Mouse (Mus musculus) heart, embryonic 10.5 days (tissue): ENCODE results near the gene Insl5. TPM values are rescaled to one million over a fixed set of nuclear protein-coding genes. Genes with fewer than 3 reads are reported as not detected.

ENCODE experiments used
- DNase-seq: peaks from one replicate; pipeline ENCODE4 v3.0.0-alpha.2; 2017; ENCODE audit warnings: low spot score
- H3K27ac ChIP-seq: fragments of 300-500 bp; sonication (generic); 2 replicates; pipeline ENCODE4 v1.5.1; 2016; ENCODE audit warnings: mild to moderate bottlenecking
- H3K27me3 ChIP-seq: fragments of 300-500 bp; sonication (generic); 2 replicates; pipeline ENCODE4 v1.6.1; 2016; ENCODE audit warnings: mild to moderate bottlenecking; ENCODE audit not compliant: poor library complexity, insufficient read depth, severe bottlenecking
- H3K36me3 ChIP-seq: fragments of 300-500 bp; sonication (generic); 2 replicates; pipeline ENCODE4 v1.6.1; 2016; ENCODE audit warnings: mild to moderate bottlenecking, moderate library complexity
- H3K4me1 ChIP-seq: fragments of 300-500 bp; sonication (generic); 2 replicates; pipeline ENCODE4 v1.6.1; 2016; ENCODE audit warnings: mild to moderate bottlenecking
- H3K4me3 ChIP-seq: fragments of 300-500 bp; sonication (generic); 2 replicates; pipeline ENCODE4 v1.5.1; 2016; ENCODE audit warnings: mild to moderate bottlenecking, moderate library complexity
- H3K9me3 ChIP-seq: fragments of 300-500 bp; sonication (generic); 2 replicates; pipeline ENCODE4 v1.6.1; 2016; ENCODE audit warnings: mild to moderate bottlenecking, moderate library complexity
- WGBS: fragments of 180-500 bp; shearing (Covaris S2); methylation state at CpG from one replicate; pipeline ENCODE4 v1.1.7; 2016; 5-methylcytosine and 5-hydroxymethylcytosine counted together
- polyA plus RNA-seq: library from polyadenylated mRNA; unstranded; fragments of >200 nt; fragmentation: Nextera tagmentation; extraction: Ambion mirVana; gene quantifications from 2 replicates; pipeline ENCODE4 v1.2.1, GENCODE M21; 2016

Insl5 gene
- polyA plus RNA-seq, 1 experiment from 2014 or later, result not detected

DNA sequence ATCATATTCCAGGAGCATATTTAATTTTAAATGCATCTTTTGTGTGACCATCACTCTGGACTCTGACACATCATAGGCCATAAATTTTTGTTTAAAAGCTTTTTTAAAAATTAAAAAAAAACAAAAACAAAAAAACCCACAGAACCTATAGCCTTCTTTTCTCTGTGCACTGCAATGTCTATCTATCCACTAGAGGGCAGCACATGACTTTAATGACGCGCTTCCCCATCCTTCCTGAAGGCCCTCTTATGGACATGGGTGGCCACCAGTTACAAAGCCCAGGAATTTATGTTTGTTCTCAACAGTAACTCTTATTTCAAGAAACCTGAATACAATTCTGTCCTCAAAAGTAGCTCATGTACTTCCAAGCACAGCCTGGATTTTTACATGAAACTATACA, 39.7 kb downstream of the Insl5 start:
- no peak overlapping the region for H3K4me3 ChIP-seq
- H3K27me3 ChIP-seq, result no peaks in the 10 kb centered on the region
- DNase-seq, result no peak
- no peaks in the 10 kb centered on the region for H3K36me3 ChIP-seq
- 6% methylated on average over 2 of the region's 2 CpGs for WGBS
- H3K4me1 ChIP-seq, result 0 out of 2 replicates have a peak, but pooled peaks cover 3% of the 10 kb centered on the region
- H3K9me3 ChIP-seq, result no peaks in the 10 kb centered on the region
- no peak overlapping the region for H3K27ac ChIP-seq

DNA sequence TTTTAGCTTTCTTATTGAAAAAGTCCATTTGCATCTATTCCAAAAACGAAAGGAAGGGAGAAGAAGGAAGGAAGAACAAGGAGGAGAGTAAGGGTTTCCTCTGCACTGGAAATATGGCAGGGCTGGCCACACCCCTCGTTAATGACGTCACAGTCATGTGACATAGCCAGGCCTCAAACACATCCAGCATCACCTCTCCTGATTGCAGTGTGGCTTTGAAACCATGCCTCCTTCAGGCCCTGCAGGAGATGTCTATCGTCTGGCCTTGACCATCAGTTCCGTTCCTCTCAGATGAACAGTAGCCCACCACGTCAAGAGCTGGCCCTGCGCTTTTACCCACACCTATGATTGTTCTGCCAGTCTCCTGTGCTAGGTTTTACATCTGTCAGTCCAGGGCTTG, 40.5 kb downstream of the Insl5 start:
- H3K9me3 ChIP-seq, result no peaks in the 10 kb centered on the region
- H3K27ac ChIP-seq, result no peak overlapping the region
- no peak overlapping the region for H3K4me3 ChIP-seq
- H3K4me1 ChIP-seq, result 0 out of 2 replicates have a peak, but pooled peaks cover 3% of the 10 kb centered on the region
- 74% methylated on average over 7 of the region's 7 CpGs for WGBS
- H3K36me3 ChIP-seq, result no peaks in the 10 kb centered on the region
- DNase-seq, result no peak
- no peaks in the 10 kb centered on the region for H3K27me3 ChIP-seq

DNA sequence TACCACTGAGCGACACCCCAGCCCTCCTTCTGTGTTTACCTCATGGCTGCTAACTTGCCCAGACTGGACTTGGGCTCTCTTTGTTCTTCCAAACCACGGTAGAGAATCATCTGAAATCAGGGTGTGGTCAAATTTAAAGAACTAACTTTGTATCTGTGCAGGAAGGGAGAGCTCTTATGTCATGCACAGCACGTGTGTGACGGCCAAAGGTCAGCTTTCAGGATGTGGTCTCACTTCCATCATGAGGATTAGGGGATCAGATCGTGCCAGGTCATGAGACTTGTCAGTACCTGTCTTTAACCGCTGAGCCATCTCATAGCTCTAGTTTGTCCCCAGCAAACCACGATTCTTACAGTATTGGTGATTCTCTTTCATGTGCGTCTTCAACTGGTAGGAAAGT, 44.9 kb downstream of the Insl5 start:
- no peak overlapping the region for H3K4me3 ChIP-seq
- 79% methylated on average over 8 of the region's 8 CpGs for WGBS
- DNase-seq, result no peak
- H3K36me3 ChIP-seq, result no peaks in the 10 kb centered on the region
- peaks cover 10% of the 10 kb centered on the region for H3K4me1 ChIP-seq
- H3K9me3 ChIP-seq, result no peaks in the 10 kb centered on the region
- no peak overlapping the region for H3K27ac ChIP-seq
- H3K27me3 ChIP-seq, result peaks cover 21% of the 10 kb centered on the region; the same call in 1 of the 2 replicates

DNA sequence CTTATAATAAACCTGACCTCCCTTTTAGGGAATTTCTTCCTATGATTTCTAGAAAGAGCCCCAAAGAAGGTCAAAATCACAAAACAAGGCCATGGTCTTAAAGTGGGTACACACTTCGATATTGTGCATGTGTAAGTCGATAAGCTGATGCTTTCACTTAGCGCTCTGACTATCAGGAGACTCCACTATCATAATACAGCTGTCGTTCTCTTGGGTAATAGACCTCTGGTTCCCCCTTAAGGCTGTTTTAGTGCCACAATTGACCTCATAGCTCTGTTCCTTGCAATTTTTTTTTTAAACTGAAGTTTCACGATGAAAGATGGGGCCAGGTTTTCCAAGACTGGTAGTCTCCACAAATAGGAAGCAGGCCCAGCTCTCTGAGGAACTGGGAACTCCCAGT, 47.3 kb downstream of the Insl5 start:
- peaks cover 10% of the 10 kb centered on the region for H3K4me1 ChIP-seq
- no peaks in the 10 kb centered on the region for H3K9me3 ChIP-seq
- 49% methylated on average over 5 of the region's 5 CpGs for WGBS
- no peaks in the 10 kb centered on the region for H3K36me3 ChIP-seq
- no peak for DNase-seq
- peak overlapping the region; percentile 60 for H3K4me3 ChIP-seq
- no peak overlapping the region for H3K27ac ChIP-seq
- H3K27me3 ChIP-seq, result peaks cover 22% of the 10 kb centered on the region; the same call in 1 of the 2 replicates

DNA sequence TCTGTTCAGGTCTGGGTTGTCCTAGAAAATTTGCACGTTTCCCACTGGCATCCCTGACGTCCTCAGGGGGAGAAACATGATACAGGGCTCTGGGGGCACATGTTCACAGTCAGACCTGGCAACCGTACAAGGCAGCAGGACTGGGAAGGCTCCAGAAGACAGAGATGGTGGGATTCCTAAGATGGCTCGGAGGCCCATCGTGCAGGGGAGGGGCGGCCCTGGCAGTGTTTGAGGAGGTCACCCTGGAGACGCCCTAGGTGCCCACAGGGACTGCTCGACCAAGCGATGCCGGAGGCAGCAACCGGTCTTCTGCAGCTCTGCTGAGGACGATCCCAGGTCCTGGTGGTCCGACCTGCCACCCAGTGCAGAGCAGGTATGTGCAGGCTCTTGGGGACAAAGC, 48.2 kb downstream of the Insl5 start, which contains the start of gene Tctex1d1:
TSS of gene Tctex1d1 (plus strand) at position 167 of the 400 bp plus-strand sequence.
- Histone ChIP-seq H3K27ac (peak within 1 kb of the TSS; percentile 29; the same call in 1 of the 2 replicates), H3K36me3 (no peaks in the 10 kb centered on the region), H3K4me3 (peak within 1 kb of the TSS; percentile 60), H3K4me1 (peaks cover 10% of the 10 kb centered on the region), H3K9me3 (no peaks in the 10 kb centered on the region), H3K27me3 (peaks cover 22% of the 10 kb centered on the region; the same call in 1 of the 2 replicates)
- 2% methylated on average over 13 of the region's 13 CpGs for WGBS
- no peak for DNase-seq

DNA sequence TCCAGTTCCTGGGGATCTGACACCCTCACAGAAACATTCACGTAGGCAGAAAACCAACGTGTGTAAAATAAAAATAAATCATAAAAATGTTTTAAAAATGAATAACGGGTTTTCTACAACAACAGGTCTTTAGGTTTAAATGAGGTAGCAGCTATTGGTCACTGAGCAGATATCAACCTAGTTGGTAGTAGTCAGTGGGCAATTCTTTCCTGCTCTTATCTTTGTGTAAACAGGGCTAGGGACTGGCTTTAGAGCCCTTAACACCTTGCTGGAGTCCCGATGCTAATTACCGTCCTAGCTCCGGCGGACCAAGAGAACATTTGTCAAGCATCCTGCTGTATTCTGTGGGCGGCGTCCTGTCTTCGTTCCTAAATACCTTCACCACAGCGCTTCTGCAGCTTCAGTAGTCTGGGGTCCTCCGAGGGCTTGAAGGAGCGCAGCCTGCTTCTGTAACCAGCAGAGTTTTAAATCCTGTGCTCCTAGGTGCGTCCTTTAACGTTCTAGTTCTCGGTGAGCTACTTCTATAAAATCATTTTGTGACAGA, 48.8 kb downstream of the Insl5 start:
- Histone ChIP-seq H3K36me3 (no peaks in the 10 kb centered on the region), H3K27ac (no peak overlapping the region), H3K27me3 (peaks cover 22% of the 10 kb centered on the region; the same call in 1 of the 2 replicates), H3K4me1 (peaks cover 10% of the 10 kb centered on the region), H3K9me3 (no peaks in the 10 kb centered on the region), H3K4me3 (peak overlapping the region; percentile 60)
- 7% methylated on average over 16 of the region's 16 CpGs for WGBS
- DNase-seq, result no peak

DNA sequence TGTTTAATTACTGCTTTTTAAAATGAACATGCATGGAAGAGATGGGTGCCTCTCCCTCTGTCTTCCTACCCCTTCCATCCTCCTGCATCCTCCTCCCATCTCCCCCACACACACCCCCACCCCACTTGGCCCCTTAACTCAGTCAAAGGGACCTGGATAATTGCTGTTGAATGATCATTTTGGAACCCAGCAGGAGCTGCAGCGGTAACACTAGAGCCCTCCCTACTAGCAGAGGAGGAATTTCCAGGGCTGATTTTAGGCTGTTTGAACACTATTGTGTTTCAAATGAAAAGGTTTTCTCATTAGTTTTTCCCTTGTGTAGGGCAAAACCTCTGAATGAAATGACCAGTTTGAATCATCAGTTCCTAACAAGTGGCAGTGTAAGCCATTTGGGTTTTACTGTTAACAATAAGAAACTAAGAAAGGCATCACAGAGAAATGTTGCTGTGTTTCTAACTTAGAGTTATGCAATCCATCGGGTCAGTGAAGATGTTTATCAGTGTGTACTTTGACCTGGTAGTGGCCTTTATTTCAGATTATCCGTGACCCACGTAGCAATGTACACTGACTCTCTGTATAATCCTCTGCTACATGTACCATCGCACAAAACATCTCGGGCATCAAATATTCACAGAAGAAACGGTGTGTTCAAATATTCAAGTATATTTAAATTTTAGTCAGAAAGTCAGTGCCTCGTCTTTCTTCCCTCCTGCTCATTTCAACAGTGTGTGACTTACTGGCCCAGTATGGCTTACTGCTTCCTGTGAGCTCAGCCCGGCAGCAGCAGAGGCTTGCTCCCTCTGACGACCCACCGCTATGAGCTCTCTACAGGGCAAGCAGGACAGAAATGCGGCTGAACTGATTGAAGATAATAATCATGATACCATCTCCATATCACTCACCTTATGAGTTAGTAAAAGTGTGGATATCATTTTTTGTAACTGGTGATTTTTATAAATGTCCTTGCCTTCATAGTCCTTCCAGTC, 50.1 kb downstream of the Insl5 start:
- Histone ChIP-seq H3K9me3 (no peaks in the 10 kb centered on the region), H3K36me3 (no peaks in the 10 kb centered on the region), H3K4me1 (peaks cover 10% of the 10 kb centered on the region), H3K27ac (no peak overlapping the region), H3K27me3 (peaks cover 29% of the 10 kb centered on the region; the same call in 1 of the 2 replicates), H3K4me3 (no peak overlapping the region)
- 46% methylated on average over 12 of the region's 12 CpGs for WGBS
- no peak for DNase-seq

DNA sequence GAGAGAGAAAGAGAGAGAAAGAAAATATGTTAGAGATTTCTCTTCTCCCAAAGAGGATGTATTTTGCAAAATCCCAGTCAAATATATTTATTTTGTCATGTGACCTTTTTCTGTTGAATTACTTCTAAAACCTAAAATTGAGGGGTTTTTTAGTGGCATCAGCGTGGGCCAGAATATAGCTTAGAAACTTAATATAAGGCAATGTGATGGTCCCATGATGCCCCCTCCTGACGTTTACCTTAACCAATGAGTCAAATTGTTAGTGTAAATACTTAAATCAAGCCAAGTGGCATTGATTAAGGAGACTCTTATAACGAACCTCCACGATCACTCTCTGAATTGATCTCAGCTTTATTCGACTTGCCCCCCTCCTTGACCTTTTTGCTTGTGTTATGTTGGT, 52.5 kb downstream of the Insl5 start:
- Histone ChIP-seq H3K4me3 (no peak overlapping the region), H3K27ac (no peak overlapping the region), H3K36me3 (no peaks in the 10 kb centered on the region), H3K27me3 (peaks cover 24% of the 10 kb centered on the region; the same call in 1 of the 2 replicates), H3K4me1 (peaks cover 10% of the 10 kb centered on the region), H3K9me3 (no peaks in the 10 kb centered on the region)
- 64% methylated on average over 5 of the region's 5 CpGs for WGBS
- DNase-seq, result no peak

DNA sequence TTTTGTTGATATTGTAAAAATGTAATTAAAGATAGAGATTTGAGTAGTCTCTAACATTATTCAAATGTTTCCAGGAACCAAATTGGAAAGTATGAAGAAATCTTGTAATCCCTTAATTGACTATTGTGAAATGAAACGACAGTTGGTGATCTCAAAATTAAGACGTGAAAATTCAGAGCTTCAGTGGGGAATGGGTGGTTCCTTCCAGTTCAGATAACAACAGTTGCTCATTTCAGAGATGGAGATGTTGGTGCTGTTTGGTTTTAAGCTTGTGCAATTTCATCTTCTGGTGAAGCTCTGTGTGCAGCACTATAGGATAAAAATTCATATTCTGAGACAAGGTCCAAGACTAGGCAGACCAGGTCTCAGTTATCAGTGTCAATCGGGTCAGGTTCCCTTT, 54.6 kb downstream of the Insl5 start:
- H3K27me3 ChIP-seq, result peaks cover 9% of the 10 kb centered on the region; the same call in 1 of the 2 replicates
- no peaks in the 10 kb centered on the region for H3K4me1 ChIP-seq
- H3K36me3 ChIP-seq, result no peaks in the 10 kb centered on the region
- no peak for DNase-seq
- no peak overlapping the region for H3K4me3 ChIP-seq
- 71% methylated on average over 3 of the region's 3 CpGs for WGBS
- no peak overlapping the region for H3K27ac ChIP-seq
- H3K9me3 ChIP-seq, result no peaks in the 10 kb centered on the region

DNA sequence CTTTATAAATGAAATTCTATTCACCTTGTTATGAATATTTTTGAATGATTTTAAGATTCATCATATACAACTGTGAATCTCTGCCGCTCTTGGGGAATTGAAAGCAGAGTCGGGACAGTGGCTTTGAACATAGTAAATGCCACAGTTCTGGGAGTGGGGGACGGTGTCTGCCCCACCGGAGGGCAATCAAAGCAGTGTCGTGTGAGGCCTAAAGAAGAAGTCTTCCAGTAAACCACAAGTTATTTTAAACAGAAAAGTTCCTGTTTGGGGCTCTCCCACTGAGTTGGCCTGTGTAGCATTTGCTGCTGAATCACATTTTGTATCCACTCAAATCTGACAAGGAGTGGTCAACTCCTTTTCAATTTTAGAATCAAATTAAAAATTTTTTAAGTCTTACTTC, 55.5 kb downstream of the Insl5 start:
- Histone ChIP-seq H3K4me1 (no peaks in the 10 kb centered on the region), H3K36me3 (no peaks in the 10 kb centered on the region), H3K9me3 (no peaks in the 10 kb centered on the region), H3K4me3 (no peak overlapping the region), H3K27ac (no peak overlapping the region), H3K27me3 (peaks cover 9% of the 10 kb centered on the region; the same call in 1 of the 2 replicates)
- no peak for DNase-seq
- 73% methylated on average over 5 of the region's 5 CpGs for WGBS

DNA sequence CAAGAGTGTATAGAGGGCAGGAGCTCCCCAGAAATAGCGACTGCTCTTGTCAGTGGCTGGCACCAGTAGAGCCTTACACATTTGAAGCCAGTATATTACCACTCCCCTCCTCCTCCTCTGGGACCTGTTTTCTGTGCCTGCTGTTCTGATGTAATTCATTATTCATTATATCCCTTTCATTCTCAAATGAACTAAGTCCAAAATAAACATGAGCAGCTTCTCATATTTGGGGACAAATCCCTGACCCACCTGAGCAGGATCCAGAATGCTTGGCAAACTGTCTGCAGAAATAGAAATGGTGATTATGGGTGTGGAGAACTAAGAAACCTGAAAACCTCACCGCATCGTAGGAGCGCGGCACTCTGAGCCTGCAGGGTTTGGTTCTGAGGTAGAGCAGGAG, 57.0 kb downstream of the Insl5 start:
- no peak for DNase-seq
- no peaks in the 10 kb centered on the region for H3K9me3 ChIP-seq
- peaks cover 13% of the 10 kb centered on the region; the same call in 1 of the 2 replicates for H3K27me3 ChIP-seq
- no peaks in the 10 kb centered on the region for H3K36me3 ChIP-seq
- no peaks in the 10 kb centered on the region for H3K4me1 ChIP-seq
- no peak overlapping the region for H3K27ac ChIP-seq
- WGBS, result 90% methylated on average over 5 of the region's 5 CpGs
- no peak overlapping the region for H3K4me3 ChIP-seq
